Mouse (Mus musculus) midbrain, postnatal 0 days (tissue): ENCODE results near the gene Lancl1. TPM values are rescaled to one million over a fixed set of nuclear protein-coding genes. Genes with fewer than 3 reads are reported as not detected.

Experiments used
- ATAC-seq: fragments of 200-750 bp; cut with Nextera tagmentation; 2 replicates; pipeline ENCODE4 v1.8.0; 2017; ENCODE audit warnings: moderate number of reproducible peaks, mild to moderate bottlenecking, moderate TSS enrichment, moderate library complexity; ENCODE audit not compliant: low FRiP score
- DNase-seq: peaks from one replicate; pipeline ENCODE4 v3.0.0-alpha.2; 2015; ENCODE audit warnings: low spot score
- H3K27ac ChIP-seq: fragments of 300-500 bp; sonication (generic); 2 replicates; pipeline ENCODE4 v1.5.1; 2014; ENCODE audit warnings: low read depth, mild to moderate bottlenecking, low read length, mixed read lengths
- H3K27me3 ChIP-seq: fragments of 300-500 bp; sonication (generic); 2 replicates; pipeline ENCODE4 v1.6.1; 2014; ENCODE audit warnings: low read length, control low read depth, mixed read lengths; ENCODE audit not compliant: insufficient read depth
- H3K36me3 ChIP-seq: fragments of 300-500 bp; sonication (generic); 2 replicates; pipeline ENCODE4 v1.6.1; 2014; ENCODE audit warnings: low read length, control low read depth, mixed read lengths; ENCODE audit not compliant: insufficient read depth
- H3K4me1 ChIP-seq: fragments of 300-500 bp; sonication (generic); 2 replicates; pipeline ENCODE4 v1.6.1; 2014; ENCODE audit warnings: mild to moderate bottlenecking, control low read depth, antibody characterized with exemption, low read length, mixed read lengths; ENCODE audit not compliant: insufficient read depth
- H3K4me2 ChIP-seq: fragments of 300-500 bp; sonication (generic); 2 replicates; pipeline ENCODE4 v1.6.1; 2014; ENCODE audit warnings: low read depth, mild to moderate bottlenecking, low read length, mixed read lengths; ENCODE audit not compliant: poor library complexity, severe bottlenecking
- H3K4me3 ChIP-seq: fragments of 300-500 bp; sonication (generic); 2 replicates; pipeline ENCODE4 v1.5.1; 2014; ENCODE audit warnings: low read depth, mild to moderate bottlenecking, low read length, moderate library complexity
- H3K9ac ChIP-seq: fragments of 300-500 bp; sonication (generic); replicated peaks from 2 replicates; pipeline ENCODE4 v1.6.1; 2014; ENCODE audit warnings: mild to moderate bottlenecking, low read length, moderate library complexity, mixed read lengths; ENCODE audit not compliant: poor library complexity, severe bottlenecking
- H3K9me3 ChIP-seq: fragments of 300-500 bp; sonication (generic); 2 replicates; pipeline ENCODE4 v1.6.1; 2016; ENCODE audit warnings: low read length, control low read depth
- CTCF ChIP-seq: IDR thresholded peaks from 2 replicates; pipeline ENCODE4 v1.5.1; 2016; ENCODE audit warnings: antibody characterized with exemption, mild to moderate bottlenecking
- WGBS: fragments of 180-500 bp; shearing (Covaris S2); extraction: QIAGEN DNeasy Blood & Tissue Kit; methylation state at CpG from one replicate; pipeline ENCODE4 v1.1.7; 2014; 5-methylcytosine and 5-hydroxymethylcytosine counted together
- polyA plus RNA-seq: library from polyadenylated mRNA; unstranded; fragments of >200 nt; fragmentation: Nextera tagmentation; extraction: Ambion mirVana; gene quantifications from 2 replicates; pipeline ENCODE4 v1.2.1, GENCODE M21; 2015
- total RNA-seq: library from RNA; depleted of rRNA; stranded (reverse); fragments of >200 nt; gene quantifications from 2 replicates; pipeline ENCODE4 v1.2.3, GENCODE M21; 2014; rRNA removed

Gene Lancl1
- total RNA-seq = 122 and 127 TPM in 2 replicates
- polyA plus RNA-seq = 187 and 192 TPM in 2 replicates

GRCm38 (mm10) chr1:67038246-67038987 is at the start of gene Lancl1:
Gene Lancl1 (minus strand): TSS chr1:67038872.
- Histone ChIP-seq H3K36me3 (peaks cover 14% of the 10 kb centered on the region), H3K4me2 (peak within 1 kb of the TSS; percentile 74), H3K27me3 (no peaks in the 10 kb centered on the region), H3K4me3 (peak within 1 kb of the TSS; percentile 94), H3K9me3 (no peaks in the 10 kb centered on the region), H3K9ac (peak within 1 kb of the TSS; percentile 84), H3K27ac (peak within 1 kb of the TSS; percentile 62; the same call in 1 of the 2 replicates), H3K4me1 (no peaks in the 10 kb centered on the region; the same call in 1 of the 2 replicates)
- peak; percentile 95 for DNase-seq
- TF ChIP-seq CTCF = no peak
- peak; percentile 97 for ATAC-seq
- under 1% methylated on average over 41 of the region's 47 CpGs for WGBS

GRCm38 (mm10) chr1:67079146-67079545 is 40.5 kb upstream of the Lancl1 start:
- H3K4me3 ChIP-seq = no peak overlapping the region
- no peaks in the 10 kb centered on the region for H3K36me3 ChIP-seq
- H3K27ac ChIP-seq = no peak overlapping the region
- no peak for ATAC-seq
- DNase-seq = no peak
- no peaks in the 10 kb centered on the region for H3K9me3 ChIP-seq
- no peaks in the 10 kb centered on the region for H3K27me3 ChIP-seq
- 86% methylated on average over 7 of the region's 7 CpGs for WGBS
- no peak for TF ChIP-seq CTCF
- H3K4me1 ChIP-seq = no peaks in the 10 kb centered on the region
- H3K4me2 ChIP-seq = no peak overlapping the region
- H3K9ac ChIP-seq = no peak overlapping the region

GRCm38 (mm10) chr1:67078666-67079065 is 40.0 kb upstream of the Lancl1 start:
- no peaks in the 10 kb centered on the region for H3K4me1 ChIP-seq
- ATAC-seq (no peak), DNase-seq (no peak)
- H3K4me2 ChIP-seq = no peak overlapping the region
- WGBS = 79% methylated on average over 2 of the region's 2 CpGs
- H3K36me3 ChIP-seq = no peaks in the 10 kb centered on the region
- no peaks in the 10 kb centered on the region for H3K27me3 ChIP-seq
- no peak overlapping the region for H3K4me3 ChIP-seq
- no peaks in the 10 kb centered on the region for H3K9me3 ChIP-seq
- H3K9ac ChIP-seq = no peak overlapping the region
- no peak for TF ChIP-seq CTCF
- H3K27ac ChIP-seq = no peak overlapping the region

- H3K36me3 ChIP-seq = no peaks in the 10 kb centered on the region
- H3K4me1 ChIP-seq = no peaks in the 10 kb centered on the region
- no peak overlapping the region for H3K4me3 ChIP-seq
- H3K27me3 ChIP-seq = no peaks in the 10 kb centered on the region
- ATAC-seq (no peak), DNase-seq (no peak)
- no peak overlapping the region for H3K27ac ChIP-seq
- no peak overlapping the region for H3K4me2 ChIP-seq
- 75% methylated on average over 2 of the region's 2 CpGs for WGBS
- no peaks in the 10 kb centered on the region for H3K9me3 ChIP-seq
- TF ChIP-seq CTCF = no peak
- no peak overlapping the region for H3K9ac ChIP-seq
Measured at GRCm38 (mm10) chr1:67077739-67078138, 39.1 kb upstream of the Lancl1 start.

- no peaks in the 10 kb centered on the region for H3K4me1 ChIP-seq
- no peak for DNase-seq
- no peaks in the 10 kb centered on the region for H3K27me3 ChIP-seq
- no peak overlapping the region for H3K27ac ChIP-seq
- TF ChIP-seq CTCF = no peak
- no peak overlapping the region for H3K4me2 ChIP-seq
- H3K9me3 ChIP-seq = no peaks in the 10 kb centered on the region
- no peak for ATAC-seq
- WGBS = 74% methylated on average over 1 of the region's 1 CpGs
- H3K9ac ChIP-seq = no peak overlapping the region
- H3K36me3 ChIP-seq = no peaks in the 10 kb centered on the region
- no peak overlapping the region for H3K4me3 ChIP-seq
Measured at GRCm38 (mm10) chr1:67067561-67067960, 28.9 kb upstream of the Lancl1 start.
